Mouse (Mus musculus) cerebral cortex, adult 2 months (tissue): ENCODE results near the gene Kcnk18.

Source experiments
- WGBS: fragments of 180-500 bp; shearing (Covaris S2); methylation state at CpG from one replicate; pipeline ENCODE4 v1.1.7; 2018; 5-methylcytosine and 5-hydroxymethylcytosine counted together

Gene Kcnk18

DNA sequence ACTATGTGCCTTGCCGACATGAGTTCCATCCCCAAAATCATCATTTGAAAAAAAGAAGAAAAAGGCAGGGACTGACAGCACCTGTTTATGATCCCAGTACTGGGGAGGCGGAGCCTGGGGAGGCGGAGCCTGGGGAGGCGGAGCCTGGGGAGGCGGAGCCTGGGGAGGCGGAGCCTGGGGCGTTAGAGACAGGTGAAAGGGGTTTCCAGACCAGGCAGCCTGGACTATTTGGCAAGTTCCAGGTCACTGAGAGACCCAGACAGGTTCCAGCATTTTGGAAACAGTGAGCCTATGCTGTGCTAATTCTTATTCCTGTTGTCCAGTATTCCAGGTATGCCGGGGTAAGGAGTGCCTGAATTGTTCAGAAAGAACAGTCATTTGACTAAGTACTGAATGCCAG is at the start of gene Kcnk18:
Gene Kcnk18 (plus strand): TSS at position 224 of the 400 bp plus-strand sequence.
- 89% methylated on average over 8 of the region's 8 CpGs for WGBS

DNA sequence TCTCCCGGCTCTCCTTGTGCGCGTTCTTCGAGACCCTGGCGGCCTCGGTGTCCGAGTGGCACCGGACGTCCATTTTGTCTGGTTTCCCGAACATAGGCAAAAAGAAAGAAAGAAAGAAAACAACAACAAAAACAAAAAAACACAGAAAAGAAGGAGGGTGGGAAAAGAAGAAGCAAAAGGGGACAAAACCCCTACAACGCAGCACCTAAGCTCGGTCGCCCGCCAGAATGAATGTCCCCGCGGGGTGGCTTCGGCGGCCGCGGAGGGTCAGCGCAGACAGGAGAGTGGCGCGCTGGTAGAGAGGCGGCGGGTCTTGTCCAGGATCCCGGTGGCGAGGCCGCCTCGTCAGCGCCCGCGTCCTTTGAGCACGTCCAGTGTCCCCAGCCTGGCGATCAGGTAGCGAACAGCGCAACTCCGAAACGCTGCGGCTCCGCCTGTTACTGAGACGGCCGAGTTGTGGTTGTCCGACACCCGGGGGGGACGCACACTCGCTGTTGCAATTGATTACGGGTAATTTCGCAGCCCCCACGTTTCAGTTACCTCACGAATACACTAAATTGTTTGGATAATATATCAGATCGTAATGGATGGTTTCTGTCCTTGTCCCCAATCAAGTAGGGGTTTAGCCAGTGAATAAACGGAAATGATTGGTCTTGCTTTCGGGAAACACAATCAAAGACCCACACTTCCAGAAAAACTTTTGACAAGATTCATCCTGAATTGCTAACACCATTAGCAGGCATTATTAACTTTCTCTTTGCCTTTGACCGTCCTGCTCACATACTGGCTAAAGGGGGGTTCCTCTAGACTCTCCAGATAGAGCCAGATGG is 48.9 kb upstream of the Kcnk18 start, which contains the start of gene Vax1:
Gene Vax1 (minus strand): TSS at position 121 of the 830 bp plus-strand sequence.
- WGBS: 3% methylated on average over 54 of the region's 54 CpGs

DNA sequence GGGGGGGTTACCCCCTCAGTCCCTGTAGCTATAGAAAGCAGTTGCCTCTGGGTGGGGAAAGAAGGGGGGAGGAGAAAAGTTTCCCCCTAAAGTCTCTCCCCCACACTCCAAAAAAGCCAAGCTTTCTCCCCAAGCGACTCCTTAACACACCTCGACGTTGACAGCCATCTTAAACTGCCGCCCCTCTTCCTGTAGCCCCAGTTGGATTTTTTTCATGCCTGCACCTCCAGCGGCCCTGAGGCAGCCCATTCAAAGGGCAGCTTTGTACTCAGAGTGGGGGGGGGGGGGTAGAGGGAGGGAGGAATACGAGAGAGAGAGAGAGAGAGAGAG is 48.3 kb upstream of the Kcnk18 start:
- 5% methylated on average over 6 of the region's 6 CpGs for WGBS

DNA sequence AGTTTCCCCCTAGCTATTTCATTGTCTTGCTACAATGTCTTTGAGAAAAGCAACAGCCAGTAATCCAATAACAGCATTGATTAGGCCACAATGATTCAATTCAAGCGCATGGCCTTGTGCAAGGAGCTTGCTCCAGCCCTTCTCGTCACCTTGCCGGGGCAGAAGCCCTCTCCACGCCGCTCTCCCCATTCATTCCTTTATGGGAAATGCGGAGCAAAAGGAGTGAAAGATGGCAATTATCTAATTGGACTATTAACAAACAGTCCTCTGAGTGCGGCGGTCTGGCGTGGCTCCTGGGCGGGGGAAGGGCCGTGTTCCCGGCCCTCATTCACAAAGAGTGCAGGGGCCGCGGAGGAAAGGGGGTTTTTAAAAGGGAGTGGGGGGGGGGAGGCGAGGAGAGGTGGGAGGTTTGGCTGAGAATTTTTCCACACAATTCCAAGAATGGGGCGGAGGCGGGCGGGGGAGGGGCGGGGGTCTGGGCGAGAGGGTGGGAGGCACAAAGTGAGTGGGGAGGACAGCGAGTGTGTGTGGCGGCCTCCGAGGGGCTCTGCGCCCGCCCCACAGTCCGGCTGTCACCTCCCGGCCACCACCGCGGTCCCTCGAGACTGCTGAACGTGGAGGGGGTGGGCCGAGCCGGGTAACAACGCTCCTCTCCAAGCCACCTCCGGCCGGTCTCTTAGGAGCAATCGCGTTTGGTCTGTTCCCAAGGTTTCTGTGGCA is 47.7 kb upstream of the Kcnk18 start:
- 2% methylated on average over 37 of the region's 38 CpGs for WGBS

DNA sequence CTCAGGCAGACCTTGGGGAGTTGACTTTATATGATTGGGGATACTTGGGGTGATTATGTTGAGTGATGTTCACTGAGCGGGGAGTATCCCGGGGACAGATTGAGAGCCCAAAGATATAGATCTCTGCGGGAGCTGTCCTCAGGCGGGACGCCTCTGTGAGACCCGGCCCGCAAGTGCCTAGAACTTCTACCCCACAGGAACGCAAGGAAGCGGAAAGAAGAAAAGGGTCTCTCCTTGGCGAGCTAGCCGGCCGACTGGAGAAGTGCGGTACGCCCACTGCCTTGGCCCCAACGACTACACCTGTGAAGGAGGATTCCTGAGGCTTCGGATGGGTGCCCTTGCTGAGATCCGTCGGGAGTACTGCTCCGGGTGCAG is 47.2 kb upstream of the Kcnk18 start:
- WGBS: 10% methylated on average over 19 of the region's 19 CpGs

DNA sequence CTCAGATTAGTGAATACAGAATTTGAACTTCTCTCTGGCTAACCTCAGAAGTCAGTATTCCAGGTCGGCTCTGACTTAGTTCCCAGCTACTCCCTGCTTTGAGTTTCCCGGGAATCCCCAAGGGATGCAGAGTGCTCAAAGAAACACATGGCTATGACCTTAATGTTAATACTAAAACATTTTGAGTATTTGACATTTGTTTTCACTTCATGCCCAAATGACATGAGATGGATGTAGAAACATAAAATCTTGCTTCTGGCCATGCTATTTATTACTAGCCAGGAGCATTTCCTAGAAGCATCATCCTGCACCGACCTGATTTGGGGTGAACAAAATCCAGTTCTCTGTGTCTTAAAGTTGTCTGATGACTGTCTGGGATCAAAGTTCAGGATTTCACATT is 46.2 kb upstream of the Kcnk18 start:
- 14% methylated on average over 3 of the region's 3 CpGs for WGBS

DNA sequence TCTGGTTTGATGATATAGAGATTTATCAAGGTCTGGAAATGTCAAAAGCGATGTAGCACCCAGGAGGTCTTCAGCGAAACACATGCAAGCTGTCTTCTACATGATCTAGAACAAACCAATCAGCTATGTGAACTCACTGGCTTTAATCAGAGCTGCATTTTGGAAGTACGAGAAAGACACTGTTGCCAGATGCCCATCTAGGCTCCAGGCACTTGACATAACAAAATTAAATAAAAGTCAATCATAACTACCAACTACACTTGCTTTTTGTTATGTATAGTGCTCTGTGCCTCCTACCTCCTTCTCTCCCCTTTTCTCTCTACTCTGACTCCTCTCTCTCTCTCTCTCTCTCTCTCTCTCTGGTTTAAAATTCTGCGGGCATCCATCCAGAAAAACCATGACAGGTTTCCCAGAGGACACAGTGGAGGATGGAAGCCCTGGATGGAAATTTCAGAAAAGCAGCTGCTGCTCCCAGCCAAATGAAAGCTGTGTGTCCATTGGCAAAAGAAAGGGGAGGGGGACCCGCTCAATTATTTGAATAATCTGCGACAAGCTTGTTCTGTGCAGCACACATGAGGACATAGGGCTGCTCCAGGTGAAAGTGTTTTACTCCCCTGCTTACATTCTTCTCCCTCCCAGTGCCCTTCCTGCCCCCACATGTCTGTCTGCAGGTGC is 45.5 kb upstream of the Kcnk18 start:
- WGBS: 24% methylated on average over 6 of the region's 6 CpGs

DNA sequence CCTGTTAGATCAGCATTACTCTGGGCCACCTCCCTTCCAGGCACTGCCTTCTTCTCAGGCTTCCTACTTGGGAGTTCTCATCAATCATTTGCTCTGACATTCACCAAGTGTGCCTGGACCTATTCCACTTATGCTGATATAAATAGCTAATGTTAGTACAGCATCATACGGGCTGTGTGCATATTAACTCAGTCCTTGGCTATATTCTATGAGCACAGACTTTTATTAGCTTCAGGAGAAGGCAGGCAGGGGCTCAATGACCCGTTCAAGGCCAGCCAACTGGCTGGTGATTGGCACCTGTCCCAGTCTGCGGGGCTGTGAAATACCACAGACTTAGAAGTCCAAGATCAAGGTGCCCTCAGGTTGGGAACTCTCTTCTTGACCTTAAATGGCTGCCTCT is 35.0 kb upstream of the Kcnk18 start:
- WGBS: 37% methylated on average over 3 of the region's 3 CpGs

DNA sequence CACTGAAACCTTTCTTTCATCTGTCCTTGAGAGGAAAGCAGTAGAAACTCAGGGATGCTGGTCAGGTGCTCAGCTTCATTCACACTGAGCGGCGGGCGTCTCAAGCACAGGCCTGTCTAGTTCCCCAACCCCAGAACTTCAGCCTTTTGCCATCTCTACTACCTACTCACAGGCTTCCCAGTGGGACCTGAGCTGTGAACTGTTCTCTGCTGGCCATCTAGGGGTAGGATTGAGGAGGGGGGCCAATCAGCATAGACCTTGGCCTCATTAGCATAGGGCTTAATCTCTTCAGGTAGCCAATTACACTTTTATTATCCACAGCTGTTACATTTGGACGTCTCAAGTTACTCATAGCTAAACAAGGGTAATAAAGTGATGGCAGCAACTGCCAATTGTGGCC is 30.0 kb upstream of the Kcnk18 start:
- 68% methylated on average over 4 of the region's 4 CpGs for WGBS

DNA sequence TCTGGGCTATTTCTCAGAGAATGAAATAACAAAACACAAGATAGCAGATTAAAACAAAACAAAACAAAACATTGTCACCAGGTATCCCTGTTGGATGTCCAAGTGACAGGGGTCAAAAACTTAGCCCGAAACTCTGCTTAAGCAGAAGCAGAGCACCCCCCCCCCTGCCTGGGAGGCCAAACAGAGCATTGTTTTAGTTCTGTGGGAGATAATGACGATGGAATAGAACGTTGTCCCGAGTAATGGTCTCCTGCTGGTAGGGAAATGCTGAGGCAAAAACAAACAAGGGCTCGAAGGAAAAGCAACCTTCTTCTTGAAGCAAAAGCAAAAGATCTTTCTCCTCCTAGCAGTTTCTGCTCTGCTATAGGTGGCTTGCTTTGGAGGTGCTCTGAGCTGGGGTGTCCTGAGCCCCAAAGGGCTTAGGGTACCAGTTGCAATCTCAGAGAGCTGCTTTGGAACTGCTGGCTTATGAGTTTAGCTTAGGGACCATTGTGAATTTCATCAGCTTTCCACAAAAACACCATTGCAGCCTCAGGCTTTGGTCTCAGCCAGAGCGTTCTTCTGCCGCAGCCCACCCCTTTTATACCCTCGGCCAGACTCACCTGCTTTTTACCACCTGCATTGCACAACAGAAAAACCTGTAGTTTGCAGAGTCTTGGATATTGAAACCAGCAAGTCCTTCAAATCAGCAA is 28.4 kb upstream of the Kcnk18 start:
- 14% methylated on average over 8 of the region's 8 CpGs for WGBS

DNA sequence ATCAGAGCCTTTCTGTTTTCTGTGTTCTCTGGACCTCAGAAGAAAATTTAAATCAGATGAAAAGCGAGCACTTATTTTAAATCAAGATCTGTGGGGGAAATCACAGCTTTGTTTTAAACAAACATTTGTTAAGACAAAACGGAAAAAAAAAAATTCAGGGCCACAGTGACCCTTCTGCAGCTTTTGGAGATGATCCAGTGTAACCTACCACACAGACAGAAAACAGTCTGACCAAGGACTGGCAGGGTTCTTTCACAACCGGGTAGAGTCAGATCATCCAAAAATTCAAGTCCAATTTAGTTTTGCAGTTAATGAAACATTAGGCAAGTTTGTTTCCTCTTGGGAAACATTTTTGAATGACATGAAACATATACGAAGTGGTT is 27.9 kb upstream of the Kcnk18 start:
- WGBS: 19% methylated on average over 4 of the region's 4 CpGs

DNA sequence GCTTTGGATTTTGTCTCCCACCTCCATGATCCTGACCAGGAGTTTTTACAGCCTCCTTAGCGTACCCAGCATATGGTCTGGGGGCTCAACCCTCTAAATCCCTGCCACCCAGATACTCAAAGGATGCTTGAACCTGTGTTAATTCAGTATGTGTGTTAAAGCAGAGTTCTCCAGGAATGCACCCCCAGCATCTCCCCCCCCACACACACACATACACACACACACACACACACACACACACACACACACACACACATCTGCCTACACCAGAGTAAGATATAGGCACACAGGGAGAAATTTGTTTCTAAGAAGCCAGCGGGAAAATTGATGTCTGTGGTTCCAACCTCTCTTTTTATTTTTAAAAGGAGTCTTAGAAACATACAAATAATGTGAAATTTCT is 26.5 kb upstream of the Kcnk18 start:
- WGBS: 25% methylated on average over 2 of the region's 2 CpGs

DNA sequence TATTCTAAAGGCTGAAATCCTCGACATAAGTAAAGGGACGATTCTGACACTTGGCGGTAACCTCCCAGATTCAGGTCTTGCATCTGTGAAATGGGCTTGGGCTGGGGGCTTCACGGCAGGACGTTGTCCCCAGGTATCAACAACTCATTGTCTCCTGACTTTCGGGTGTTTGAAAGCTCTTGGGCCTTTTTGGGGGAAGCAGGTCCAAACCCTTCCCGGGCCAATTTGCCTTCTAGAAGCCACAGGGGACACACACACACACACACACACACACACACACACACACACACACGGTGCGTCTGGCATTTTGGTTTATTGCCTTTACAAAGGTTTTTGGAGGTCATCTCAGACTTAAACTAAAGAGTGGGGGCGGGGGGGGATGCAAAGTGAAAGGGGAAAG is 25.6 kb upstream of the Kcnk18 start:
- WGBS: 5% methylated on average over 10 of the region's 10 CpGs

DNA sequence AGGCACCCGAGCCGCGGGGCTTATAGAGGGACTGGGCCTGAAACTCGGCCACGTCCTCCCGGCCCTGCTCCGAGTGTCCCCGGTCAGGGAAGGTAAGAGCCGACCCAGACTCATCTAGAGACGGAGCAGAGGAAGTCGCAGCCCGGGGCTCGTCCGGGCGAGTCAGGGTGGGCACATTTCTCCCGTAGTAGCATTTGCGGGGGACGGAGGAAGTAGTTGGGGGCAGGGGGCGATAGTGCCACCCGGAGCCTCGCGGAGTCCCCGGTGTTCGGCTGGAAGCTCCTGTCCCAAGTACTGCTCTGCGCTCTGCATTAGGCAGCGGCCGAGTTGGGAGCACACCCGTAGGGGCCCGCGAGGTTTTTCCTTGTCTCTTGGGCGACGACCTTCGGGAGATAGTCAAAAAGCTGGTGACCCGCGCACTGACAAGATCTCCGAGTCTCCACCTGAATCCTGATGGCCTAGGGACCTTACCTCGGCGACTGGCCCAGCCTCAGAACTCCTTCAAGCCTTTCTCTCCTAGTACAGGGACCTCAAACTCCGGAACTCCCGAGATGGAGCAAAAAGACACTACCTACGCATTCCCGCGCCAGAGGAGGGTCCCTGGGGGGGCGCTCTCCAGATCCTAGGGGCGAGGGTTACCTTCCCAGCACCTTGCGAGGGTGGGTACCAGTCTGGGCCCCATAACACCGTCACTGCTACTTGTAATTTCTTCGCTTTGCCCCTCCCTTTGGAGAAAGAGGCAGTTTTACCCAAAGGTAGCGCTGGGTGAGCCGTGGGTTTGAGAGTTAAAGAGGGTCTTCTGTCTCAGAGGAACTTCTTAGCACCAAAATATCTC is 24.8 kb upstream of the Kcnk18 start:
- WGBS: 3% methylated on average over 50 of the region's 50 CpGs

DNA sequence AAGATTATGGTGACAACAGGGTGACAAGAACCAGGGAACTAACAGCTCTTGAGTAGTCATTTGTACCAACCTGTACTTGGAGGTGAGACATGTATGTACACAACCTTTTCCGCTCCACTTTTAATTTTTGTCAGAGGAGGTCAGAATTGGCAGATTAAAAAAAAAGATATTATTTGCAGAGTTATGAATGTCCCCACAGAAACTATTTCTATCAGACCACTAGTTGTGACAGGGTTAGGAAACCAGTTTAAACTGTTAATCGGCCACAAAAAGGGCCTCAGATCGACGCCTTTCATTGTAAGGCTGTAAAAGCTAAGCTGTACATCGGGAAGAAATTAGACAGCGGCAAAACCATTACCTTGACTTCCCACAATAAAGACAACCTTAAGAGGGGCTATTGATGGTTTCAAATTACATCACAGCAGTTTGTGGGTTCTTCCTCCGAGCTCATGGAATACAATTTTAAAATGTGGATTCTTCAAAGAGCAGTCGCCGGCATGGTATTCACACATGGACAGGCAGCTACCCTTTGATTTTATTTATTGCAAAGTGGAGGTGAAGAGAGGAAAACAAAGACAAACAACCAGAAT is 23.7 kb upstream of the Kcnk18 start:
- WGBS: 19% methylated on average over 9 of the region's 9 CpGs

DNA sequence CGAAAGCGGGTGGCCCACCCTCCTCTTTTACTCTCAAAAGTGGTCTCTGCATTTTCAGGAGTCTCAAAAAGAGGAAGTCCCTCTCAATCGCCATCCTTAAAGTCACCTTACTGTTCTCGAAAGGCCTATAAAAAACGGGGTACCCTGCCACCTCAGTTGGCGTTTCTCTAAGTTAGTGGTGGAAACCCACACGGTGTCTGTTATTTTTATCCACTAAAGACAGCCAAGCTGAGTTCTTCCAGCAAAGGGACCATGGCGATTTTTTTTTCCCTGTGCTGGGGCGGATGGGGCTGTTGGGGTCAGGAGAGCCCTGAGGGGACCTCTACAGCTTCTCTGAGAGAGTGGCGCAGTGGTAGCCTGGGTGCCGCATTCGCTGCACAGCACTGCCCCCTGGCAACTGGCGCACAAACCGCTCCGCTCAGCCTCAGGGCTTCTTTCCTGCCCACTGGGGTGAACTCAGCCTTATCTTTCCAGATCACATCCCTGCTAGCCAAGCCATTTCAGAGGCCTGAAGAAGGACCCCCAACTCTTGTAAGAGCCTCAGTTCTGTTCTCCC is 22.8 kb upstream of the Kcnk18 start:
- 11% methylated on average over 15 of the region's 15 CpGs for WGBS

DNA sequence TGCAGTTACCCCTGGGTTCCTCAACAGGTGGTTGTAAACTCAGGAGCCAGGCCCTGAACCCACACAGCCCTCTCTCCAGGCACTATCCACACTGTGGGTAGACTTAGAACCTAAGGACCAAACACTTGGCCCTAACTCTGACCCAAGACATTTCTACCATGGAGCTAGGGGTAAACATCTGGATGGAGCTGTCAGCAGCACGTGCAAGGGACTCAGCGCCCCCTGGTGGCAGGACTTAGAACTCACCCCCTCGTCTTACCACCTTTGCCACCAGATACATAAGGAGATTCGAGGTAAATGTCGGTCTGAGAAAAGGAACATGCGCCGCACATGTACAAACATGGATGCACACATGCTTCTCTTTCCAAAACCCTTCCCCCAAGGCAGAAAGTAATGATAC is 20.9 kb upstream of the Kcnk18 start:
- 49% methylated on average over 7 of the region's 7 CpGs for WGBS

DNA sequence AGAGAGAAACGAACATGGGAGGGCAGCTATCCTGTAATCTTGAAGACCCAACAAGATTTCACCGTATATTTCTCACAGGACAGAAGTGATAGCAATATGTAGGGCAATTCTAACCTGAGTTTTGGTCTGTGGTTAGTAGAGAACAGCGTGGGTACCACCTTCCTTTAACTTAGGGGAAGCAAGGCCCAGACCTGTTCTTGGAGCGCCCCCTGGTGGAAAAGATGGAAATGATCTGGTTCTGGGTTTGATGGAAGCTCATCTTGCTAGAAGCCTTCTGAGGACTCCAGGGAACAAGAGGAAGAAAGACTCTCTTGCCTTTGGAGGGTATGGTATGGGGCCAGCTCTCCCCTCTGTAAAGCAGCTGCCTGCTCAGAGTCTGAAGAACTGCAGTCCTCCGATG is 10.5 kb upstream of the Kcnk18 start:
- 35% methylated on average over 5 of the region's 5 CpGs for WGBS

DNA sequence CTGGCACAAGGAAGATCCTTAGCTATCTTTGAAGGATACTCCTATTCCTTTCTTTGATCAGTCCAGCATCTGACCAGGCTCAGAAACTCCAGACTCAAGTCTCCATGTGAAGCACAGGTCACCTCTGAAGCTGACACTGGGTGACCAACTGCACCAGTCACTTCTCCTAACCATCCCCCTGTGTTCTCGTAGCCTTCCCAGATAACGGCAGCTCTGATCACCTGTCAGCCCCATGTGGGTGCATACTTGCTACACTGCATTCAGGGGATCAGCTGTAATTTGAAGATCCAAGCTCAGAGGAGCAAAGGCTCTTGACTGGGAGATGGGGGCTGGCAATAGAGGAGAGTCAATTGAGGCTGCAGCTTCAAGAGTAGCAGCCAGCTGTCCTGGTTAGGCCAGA is 10.0 kb upstream of the Kcnk18 start:
- WGBS: 65% methylated on average over 2 of the region's 2 CpGs

DNA sequence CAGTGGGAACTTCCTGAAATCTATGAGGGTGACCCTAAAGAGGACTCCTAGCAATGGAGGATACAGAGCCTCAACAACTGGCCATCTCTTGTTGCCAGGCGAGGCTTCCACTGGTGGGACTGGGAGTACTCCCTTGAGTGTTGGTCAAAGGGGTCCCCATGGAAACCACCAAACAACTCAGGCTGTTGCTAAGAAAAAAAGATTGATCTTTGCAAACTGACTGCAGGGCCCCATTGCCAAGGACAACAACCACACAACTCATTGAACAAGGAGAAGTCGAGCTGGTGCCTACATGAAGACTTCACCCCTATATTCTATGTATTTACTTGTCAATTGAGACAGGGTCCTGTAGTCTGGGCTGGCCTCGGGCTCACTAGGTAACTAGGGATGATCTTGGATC is 2.1 kb upstream of the Kcnk18 start:
- WGBS: 90% methylated on average over 3 of the region's 3 CpGs

DNA sequence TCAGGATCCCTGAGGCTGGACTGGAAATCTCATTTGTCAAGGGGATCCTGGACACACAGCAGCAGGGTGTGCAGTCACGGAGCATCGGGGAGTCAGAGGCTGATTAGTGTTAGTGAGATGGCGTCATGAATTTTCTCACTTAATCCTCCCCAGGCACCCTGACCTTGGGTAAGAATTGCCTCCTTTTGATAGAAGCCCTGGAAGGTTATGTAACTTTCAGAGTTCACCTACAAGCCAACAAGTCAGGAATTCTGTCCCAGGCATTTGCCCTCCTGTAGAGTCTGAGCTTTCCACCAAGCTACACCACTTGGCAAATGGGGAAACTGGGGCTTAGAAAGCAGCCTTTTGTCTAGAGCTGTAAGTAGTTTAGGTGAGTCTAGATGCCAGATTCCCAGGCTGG is 2.1 kb downstream of the Kcnk18 start:
- 85% methylated on average over 3 of the region's 3 CpGs for WGBS
